In genomic region chr1:146494681-146495331, GRCm38 (mm10) we compare ENCODE assay signal across 9 mouse cellular contexts. TPM values are rescaled to one million over a fixed set of nuclear protein-coding genes. Genes with fewer than 3 reads are reported as not detected.
A peak's percentile ranks its signal among the peaks of the same experiment; 100 is the strongest.
DNase-seq lines count a peak whose midpoint lies in the region; ATAC-seq lines count a peak whose summit lies in the region.
"Had no signal": no experiment of that assay in that cellular context is flagged by ENCODE, and none has a peak within 500 bp of the region (broad histone marks: within the 10 kb centered on the region; RNA-seq: fewer than 3 reads in every experiment).

Gene Brinp3, plus strand, starts transcription at chr1:146494760.

- H3K27ac ChIP-seq in kidney, embryonic 15.5 days: no peak within 1 kb of the TSS
- no peak within 1 kb of the TSS for H3K27ac ChIP-seq in limb, embryonic 13.5 days

- DNase-seq in kidney, adult 9 months: no peak
- DNase-seq in cerebellum, postnatal 14 days: peak; percentile 67 to 73
- DNase-seq in right cerebral cortex, postnatal 10 days (ENCODE audit: low spot score in 2 of 2): peak; percentile 38 to 51
- DNase-seq in thymus, postnatal 36 days: no peak

- ATAC-seq in kidney, embryonic 15.5 days (replicated peaks; ENCODE audit: low FRiP score): no peak
- peak; percentile 25 for ATAC-seq in granulocyte monocyte progenitor cell, adult 5-6 weeks (replicated peaks; ENCODE audit: poor library complexity, severe bottlenecking)
- ATAC-seq in limb, embryonic 13.5 days (ENCODE audit: low FRiP score, low read depth): no peak
- ATAC-seq in activated CD4-positive, CD25-positive, alpha-beta regulatory T cell, adult 4 months: no peak
- ATAC-seq: Patski had no signal

- peaks cover 56% of the 10 kb centered on the region for H3K27me3 ChIP-seq in kidney, embryonic 15.5 days
- peaks cover 58% of the 10 kb centered on the region for H3K27me3 ChIP-seq in limb, embryonic 13.5 days

- H3K4me1 ChIP-seq in kidney, embryonic 15.5 days: peaks cover 18% of the 10 kb centered on the region
- H3K4me1 ChIP-seq in limb, embryonic 13.5 days: no peaks in the 10 kb centered on the region; the same call in 1 of the 2 replicates

- 3% methylated on average over 19 of the region's 19 CpGs for WGBS in kidney, embryonic 15.5 days
- 3% methylated on average over 19 of the region's 19 CpGs for WGBS in limb, embryonic 13.5 days

- H3K4me3 ChIP-seq in kidney, embryonic 15.5 days (replicated peaks): peak within 1 kb of the TSS; percentile 26
- peak within 1 kb of the TSS; percentile 29 for H3K4me3 ChIP-seq in limb, embryonic 13.5 days

- no peak within 1 kb of the TSS for H3K9ac ChIP-seq in kidney, embryonic 15.5 days
- H3K9ac ChIP-seq in limb, embryonic 13.5 days: no peak within 1 kb of the TSS

- H3K4me2 ChIP-seq in kidney, embryonic 15.5 days: peak within 1 kb of the TSS; percentile 50
- H3K4me2 ChIP-seq in limb, embryonic 13.5 days (replicated peaks): peak within 1 kb of the TSS; percentile 59

- H3K9me3 ChIP-seq in kidney, embryonic 15.5 days (replicated peaks): no peaks in the 10 kb centered on the region
- no peaks in the 10 kb centered on the region for H3K9me3 ChIP-seq in limb, embryonic 13.5 days

- H3K36me3 ChIP-seq in kidney, embryonic 15.5 days: no peaks in the 10 kb centered on the region
- H3K36me3 ChIP-seq in limb, embryonic 13.5 days: no peaks in the 10 kb centered on the region

RNA-seq across cellular contexts. Expression of gene Brinp3, which starts in this region (rescaled TPM):
- 0.19 and 0.32 TPM in 2 replicates for polyA plus RNA-seq in kidney, embryonic 15.5 days (2015; fragmentation: Nextera tagmentation; extraction: Ambion mirVana)
- total RNA-seq in granulocyte monocyte progenitor cell, adult 5-6 weeks (2014; fragmentation: Nextera tagmentation): not detected in 2 replicates
- total RNA-seq in granulocyte monocyte progenitor cell, adult 5-6 weeks (2017): not detected in 2 replicates
- polyA plus RNA-seq in limb, embryonic 13.5 days (2015; fragmentation: Nextera tagmentation; extraction: Ambion mirVana): 1.8 and 1.9 TPM in 2 replicates
- not detected for polyA plus RNA-seq in activated CD4-positive, CD25-positive, alpha-beta regulatory T cell, adult 4 months (2017; shearing (Covaris generic))
- polyA plus RNA-seq: Patski had no signal

Comparison
In these comparisons a context has a peak if more than half of its experiments do, and no peak if none do; other contexts are left out.
1. Peak in ATAC-seq in granulocyte monocyte progenitor cell, adult 5-6 weeks; RNA of the gene not detected or under 1 TPM.
2. DNase-seq: peak in cerebellum, postnatal 14 days (2 of 2) and right cerebral cortex, postnatal 10 days (2 of 2); none in kidney, adult 9 months (single experiment) and thymus, postnatal 36 days (0 of 2).